Mouse (Mus musculus) liver, adult 2 months (tissue): ENCODE measurements at regions not wholly inside any gene's neighbourhood (a gene's known extent, or its start where the extent isn't known, plus 50 kb on each side); places are given as distances from the start of the nearest gene placed in this dataset.
A peak's percentile ranks its signal among the peaks of the same experiment; 100 is the strongest.

ENCODE experiments used
- DNase-seq: peaks from one replicate; pipeline ENCODE4 v3.0.0-alpha.2; 2011; ENCODE audit warnings: low read depth, low spot score; ENCODE audit errors: extremely low read depth
- H3K27ac ChIP-seq: fragments of 200-500 bp; replicated peaks from 2 replicates; pipeline ENCODE4 v1.5.1; 2012; ENCODE audit warnings: low read depth, mild to moderate bottlenecking, control low read depth, inconsistent platforms, low read length; ENCODE audit not compliant: insufficient read depth
- H3K27me3 ChIP-seq: fragments of 200-500 bp; 2 replicates; pipeline ENCODE4 v1.6.1; 2012; ENCODE audit warnings: mild to moderate bottlenecking, moderate library complexity, low read length, inconsistent platforms; ENCODE audit not compliant: control insufficient read depth, insufficient read depth
- H3K36me3 ChIP-seq: fragments of 200-500 bp; 2 replicates; pipeline ENCODE4 v1.6.1; 2012; ENCODE audit warnings: low read length, inconsistent platforms; ENCODE audit not compliant: control insufficient read depth, insufficient read depth
- H3K4me1 ChIP-seq: fragments of 200-500 bp; 2 replicates; pipeline ENCODE4 v1.6.1; 2011; ENCODE audit warnings: low read length; ENCODE audit not compliant: control insufficient read depth, insufficient read depth
- H3K4me3 ChIP-seq: fragments of 200-500 bp; 2 replicates; pipeline ENCODE4 v1.5.1; 2011; ENCODE audit warnings: low read depth, mild to moderate bottlenecking, control low read depth, low read length, moderate library complexity; ENCODE audit not compliant: insufficient read depth
- H3K79me2 ChIP-seq: fragments of 200-500 bp; 2 replicates; pipeline ENCODE4 v1.6.1; 2012; ENCODE audit warnings: inconsistent platforms, mild to moderate bottlenecking, low read length, moderate library complexity; ENCODE audit not compliant: control insufficient read depth, insufficient read depth
- H3K9ac ChIP-seq: fragments of 200-500 bp; 2 replicates; pipeline ENCODE4 v1.6.1; 2012; ENCODE audit warnings: low read depth, mild to moderate bottlenecking, control low read depth, inconsistent platforms, low read length
- CTCF ChIP-seq: fragments of 200-500 bp; IDR thresholded peaks from 2 replicates; pipeline ENCODE4 v1.5.1; 2011; ENCODE audit warnings: low read depth, low read length, control low read depth
- POLR2A ChIP-seq: fragments of 200-500 bp; IDR thresholded peaks from 2 replicates; pipeline ENCODE4 v1.6.1; 2011; ENCODE audit warnings: low read length, control low read depth; ENCODE audit not compliant: insufficient read depth; ENCODE audit errors: extremely low read depth
- WGBS: fragments of 180-500 bp; shearing (Covaris S2); methylation state at CpG from one replicate; pipeline ENCODE4 v1.1.7; 2018; 5-methylcytosine and 5-hydroxymethylcytosine counted together

DNA sequence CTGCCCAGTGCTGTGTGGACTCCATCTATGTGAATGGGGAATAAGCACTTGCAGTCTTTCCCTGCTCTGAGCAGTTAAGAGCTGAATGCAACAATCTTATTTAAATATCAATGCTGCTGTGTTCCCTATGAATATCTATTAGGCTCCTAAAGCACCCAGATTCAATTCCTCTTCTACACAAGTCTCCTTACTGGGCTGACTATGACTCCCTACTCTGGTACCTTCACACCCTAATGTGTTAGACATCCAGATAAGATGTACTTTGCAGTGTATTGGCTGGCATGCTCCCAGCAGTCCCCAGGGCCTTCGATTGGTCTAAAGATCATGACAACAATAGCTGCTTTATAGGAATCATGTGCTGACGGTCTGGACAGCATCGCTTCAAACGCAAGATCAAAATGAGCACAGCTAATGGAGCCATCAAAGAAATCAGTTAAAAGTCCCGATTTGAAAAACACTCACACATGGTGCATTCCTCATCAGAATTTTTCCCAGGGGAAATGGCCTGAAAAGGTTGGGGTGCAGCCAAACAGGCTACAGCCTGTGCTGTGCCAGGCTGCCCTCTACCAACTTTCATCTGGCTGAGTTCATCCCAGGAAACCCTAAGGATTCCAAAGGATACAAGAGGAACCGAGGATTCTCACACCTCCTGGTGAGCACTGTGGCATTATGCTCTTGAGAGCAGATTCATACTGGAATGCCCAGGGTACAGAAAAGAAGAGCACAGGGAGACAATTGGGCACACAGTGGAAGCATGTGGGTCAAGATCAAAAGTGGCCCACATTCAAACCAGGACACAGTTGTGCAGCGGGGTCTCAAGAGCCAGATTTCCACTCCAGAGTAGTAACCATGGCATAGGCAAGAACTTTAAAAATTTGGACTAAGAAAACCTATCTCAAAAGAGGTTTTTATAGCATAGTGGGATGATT is 240.7 kb upstream of the Pitrm1 start:
- H3K27ac ChIP-seq: no peak overlapping the region
- no peaks in the 10 kb centered on the region for H3K4me1 ChIP-seq
- DNase-seq: no peak
- no peaks in the 10 kb centered on the region for H3K36me3 ChIP-seq
- no peak for TF ChIP-seq CTCF
- TF ChIP-seq POLR2A: no peak
- H3K27me3 ChIP-seq: no peaks in the 10 kb centered on the region
- H3K9ac ChIP-seq: no peak overlapping the region
- no peaks in the 10 kb centered on the region for H3K79me2 ChIP-seq
- H3K4me3 ChIP-seq: no peak overlapping the region
- 87% methylated on average over 7 of the region's 7 CpGs for WGBS

DNA sequence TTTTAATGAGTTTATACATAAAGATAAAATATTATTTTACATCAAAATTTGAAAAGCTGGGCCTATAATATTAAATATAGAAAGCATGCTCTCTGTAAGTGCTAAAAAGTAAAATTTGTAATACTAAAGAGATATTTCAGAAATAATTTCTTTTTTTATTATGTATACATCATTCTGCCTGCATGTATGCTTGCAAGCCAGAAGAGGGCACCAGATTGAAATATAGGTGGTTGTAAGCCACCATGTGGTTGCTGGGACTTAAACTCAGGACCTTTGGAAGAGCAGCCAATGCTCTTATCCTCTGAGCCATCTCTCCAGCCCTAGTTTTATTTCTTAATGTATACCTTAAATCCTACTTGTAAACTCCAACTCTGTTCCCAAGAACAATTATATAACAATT is 231.7 kb upstream of the Pitrm1 start:
- Histone ChIP-seq H3K4me1 (no peaks in the 10 kb centered on the region), H3K27me3 (no peaks in the 10 kb centered on the region)

DNA sequence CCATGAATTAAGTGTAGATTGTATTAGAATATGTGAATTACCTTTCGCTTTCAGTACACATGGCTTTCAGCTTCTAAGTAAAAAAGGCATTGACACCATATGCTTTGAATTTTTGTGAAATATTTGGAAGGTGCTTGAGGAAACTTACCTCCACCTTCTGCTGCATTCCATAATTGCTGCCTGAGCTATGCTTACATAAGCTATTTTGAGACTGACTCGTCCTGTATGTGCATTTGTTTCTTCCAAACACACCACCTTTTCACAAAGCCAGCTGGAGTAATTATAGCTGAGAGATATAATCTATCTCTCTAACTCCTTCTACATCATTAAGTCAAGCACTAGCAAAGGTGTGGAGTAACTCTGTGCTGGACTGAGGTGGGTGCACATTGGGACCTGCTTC is 224.0 kb upstream of the Pitrm1 start:
- WGBS: 82% methylated on average over 2 of the region's 2 CpGs

More for the DNA sequence above, 231.7 kb upstream of the Pitrm1 start:
- Histone ChIP-seq H3K36me3 (no peaks in the 10 kb centered on the region), H3K9ac (no peak overlapping the region), H3K79me2 (no peaks in the 10 kb centered on the region), H3K4me3 (no peak overlapping the region), H3K27ac (no peak overlapping the region)
- TF ChIP-seq POLR2A (no peak), CTCF (no peak)
- no peak for DNase-seq

DNA sequence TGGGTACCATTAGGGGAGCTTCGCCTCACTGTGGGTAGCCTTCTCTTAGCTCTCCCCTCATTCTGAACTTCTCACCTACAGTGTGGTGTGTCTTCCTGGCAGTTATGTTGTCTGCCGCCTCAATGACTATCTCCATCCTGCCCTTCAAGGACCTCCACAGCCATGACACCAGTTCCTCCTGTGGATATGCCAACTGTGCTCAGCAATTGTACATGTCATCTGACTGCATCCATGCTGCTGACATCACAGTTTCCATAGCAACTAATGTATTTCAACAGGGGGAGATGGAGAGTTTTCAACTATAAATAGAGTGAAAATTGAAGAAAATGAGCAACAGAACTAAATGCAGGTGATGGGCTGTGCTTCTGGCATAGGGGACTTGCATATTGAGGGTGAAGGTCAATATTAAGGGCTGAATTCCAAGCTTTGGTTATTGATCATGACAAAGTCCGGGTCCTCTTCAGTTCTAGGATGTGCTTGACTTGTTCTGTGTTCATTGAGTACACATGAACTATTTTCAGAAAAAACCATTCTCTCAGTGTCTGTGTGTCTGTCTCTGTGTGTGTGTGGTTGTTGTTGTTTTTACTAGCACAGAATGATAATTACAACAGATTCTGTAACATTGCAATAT is 217.5 kb upstream of the Pitrm1 start:
- H3K4me1 ChIP-seq: no peaks in the 10 kb centered on the region; the same call in 1 of the 2 replicates
- no peak overlapping the region for H3K4me3 ChIP-seq
- TF ChIP-seq POLR2A: no peak
- no peak for TF ChIP-seq CTCF
- no peaks in the 10 kb centered on the region for H3K27me3 ChIP-seq
- no peaks in the 10 kb centered on the region for H3K79me2 ChIP-seq
- H3K36me3 ChIP-seq: no peaks in the 10 kb centered on the region
- no peak overlapping the region for H3K9ac ChIP-seq
- H3K27ac ChIP-seq: no peak overlapping the region
- peak; percentile 92 for DNase-seq
- WGBS: 65% methylated on average over 3 of the region's 3 CpGs

More for the DNA sequence above, 224.0 kb upstream of the Pitrm1 start:
- Histone ChIP-seq H3K9ac (no peak overlapping the region), H3K79me2 (no peaks in the 10 kb centered on the region), H3K27ac (no peak overlapping the region), H3K27me3 (no peaks in the 10 kb centered on the region), H3K36me3 (no peaks in the 10 kb centered on the region), H3K4me1 (no peaks in the 10 kb centered on the region), H3K4me3 (no peak overlapping the region)
- TF ChIP-seq CTCF (no peak), POLR2A (no peak)
- no peak for DNase-seq

DNA sequence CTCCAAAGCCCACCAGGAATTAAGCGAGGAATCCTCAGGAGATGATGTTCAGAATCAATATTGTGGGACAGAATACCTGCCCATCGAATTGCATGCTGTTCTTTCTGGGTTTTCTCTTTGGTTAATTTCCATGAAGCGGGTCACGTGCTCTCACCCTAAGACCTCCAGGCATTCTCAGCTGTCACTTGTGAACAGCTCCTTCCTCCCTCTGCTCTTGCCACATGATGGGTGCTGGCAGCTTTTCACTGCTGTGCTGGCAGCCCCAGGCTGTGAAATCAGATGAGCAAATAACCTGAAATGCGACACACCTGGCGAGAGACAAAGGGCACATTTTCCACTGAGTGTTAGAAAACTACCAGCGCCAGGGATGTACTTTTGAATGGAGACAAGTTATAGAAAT is 207.8 kb upstream of the Pitrm1 start:
- Histone ChIP-seq H3K79me2 (no peaks in the 10 kb centered on the region), H3K27me3 (no peaks in the 10 kb centered on the region), H3K4me3 (no peak overlapping the region), H3K4me1 (no peaks in the 10 kb centered on the region), H3K9ac (no peak overlapping the region), H3K27ac (no peak overlapping the region), H3K36me3 (no peaks in the 10 kb centered on the region)
- TF ChIP-seq CTCF: no peak
- TF ChIP-seq POLR2A: no peak
- peak; percentile 35 for DNase-seq
- 65% methylated on average over 7 of the region's 7 CpGs for WGBS

DNA sequence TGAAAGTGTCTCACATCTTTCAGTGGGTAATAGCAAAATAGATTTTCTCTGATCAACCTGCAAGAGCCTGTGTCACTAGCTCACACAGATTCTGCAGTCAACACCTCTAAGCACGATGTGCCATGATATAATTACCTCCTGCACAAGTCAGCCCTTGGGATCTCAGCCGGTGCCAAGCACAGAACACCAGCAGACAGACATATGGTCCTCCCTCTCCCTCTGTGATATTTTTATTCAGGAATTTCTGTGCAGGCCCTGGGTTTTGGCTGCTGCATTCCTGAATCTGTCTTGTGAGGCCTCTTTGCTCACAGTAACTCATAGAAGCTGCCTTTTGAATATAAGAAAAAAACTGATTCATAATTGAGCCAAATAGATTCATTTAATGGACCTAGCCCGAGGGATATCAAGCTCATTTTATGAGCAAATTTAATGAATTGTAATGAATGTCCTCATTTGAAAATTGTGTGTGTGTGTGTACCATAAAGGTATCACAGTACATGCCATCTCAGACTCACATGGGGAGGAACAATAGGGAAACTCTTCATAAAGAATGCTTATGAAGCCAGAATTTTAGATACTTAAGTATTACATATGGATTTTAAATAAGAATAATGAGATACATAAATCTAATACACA is 206.7 kb upstream of the Pitrm1 start:
- WGBS: 78% methylated on average over 3 of the region's 3 CpGs
- no peaks in the 10 kb centered on the region for H3K4me1 ChIP-seq
- no peak for DNase-seq

More for the DNA sequence above, 206.7 kb upstream of the Pitrm1 start:
- no peak overlapping the region for H3K4me3 ChIP-seq
- H3K36me3 ChIP-seq: no peaks in the 10 kb centered on the region
- H3K9ac ChIP-seq: no peak overlapping the region
- H3K27me3 ChIP-seq: no peaks in the 10 kb centered on the region
- no peaks in the 10 kb centered on the region for H3K79me2 ChIP-seq
- no peak overlapping the region for H3K27ac ChIP-seq
- no peak for TF ChIP-seq POLR2A
